Mouse (Mus musculus) frontal cortex, adult 2 months (tissue): ENCODE data around the gene Gfy. TPM values are rescaled to one million over a fixed set of nuclear protein-coding genes. Genes with fewer than 3 reads are reported as not detected.

ENCODE experiments used
- DNase-seq, 2 experiments: peaks; one replicate each; pipeline ENCODE4 v3.0.0; 2022; ENCODE audit warnings: low spot score in 1 of 2; ENCODE audit errors: extremely low spot score in 1 of 2
- polyA plus RNA-seq: library from polyadenylated mRNA; depleted of rRNA; stranded (reverse); fragments of >200 nt; gene quantifications from 2 replicates; pipeline ENCODE4 v1.2.3, GENCODE M21; 2012; rRNA removed

The Gfy gene
- 0.96 and 3.7 TPM in 2 replicates for polyA plus RNA-seq

- DNase-seq: no peak
Observed at GRCm38 (mm10) chr7:45179469-45179868, at the start of gene Gfy. Gfy (minus strand) TSS chr7:45179569.

GRCm38 (mm10) chr7:45229046-45229445 is 49.7 kb upstream of the Gfy start:
- DNase-seq: no peak

- DNase-seq: no peak
Observed at GRCm38 (mm10) chr7:45228548-45228947, 49.2 kb upstream of the Gfy start.

GRCm38 (mm10) chr7:45226421-45226820 is 47.1 kb upstream of the Gfy start:
- DNase-seq: no peak

- DNase-seq: no peak
Observed at GRCm38 (mm10) chr7:45224826-45225225, 45.5 kb upstream of the Gfy start.

GRCm38 (mm10) chr7:45221680-45222079 is 42.3 kb upstream of the Gfy start:
- no peak for DNase-seq

GRCm38 (mm10) chr7:45216442-45217183 is 37.2 kb upstream of the Gfy start:
- DNase-seq: no peak

GRCm38 (mm10) chr7:45215673-45216441 is 36.5 kb upstream of the Gfy start, which contains the start of gene Tead2:
Tead2 (plus strand) TSS chr7:45215753.
- no peak for DNase-seq

- DNase-seq: no peak
Observed at GRCm38 (mm10) chr7:45213708-45214107, 34.3 kb upstream of the Gfy start.

- no peak for DNase-seq
Observed at GRCm38 (mm10) chr7:45212356-45212755, 33.0 kb upstream of the Gfy start.

GRCm38 (mm10) chr7:45211851-45212251 is 32.5 kb upstream of the Gfy start, which contains the start of gene Dkkl1:
Dkkl1 (minus strand) TSS chr7:45212147.
- no peak for DNase-seq

GRCm38 (mm10) chr7:45211070-45211469 is 31.7 kb upstream of the Gfy start:
- no peak for DNase-seq

- DNase-seq: no peak
Observed at GRCm38 (mm10) chr7:45208260-45208659, 28.9 kb upstream of the Gfy start.

- peak; percentile 90 to 95 for DNase-seq
Observed at GRCm38 (mm10) chr7:45204380-45205143, 25.2 kb upstream of the Gfy start, which contains the start of gene Ccdc155. Ccdc155 (minus strand) TSS chr7:45204892.

GRCm38 (mm10) chr7:45202654-45203053 is 23.3 kb upstream of the Gfy start:
- DNase-seq: peak in 1 of 2 experiments; percentile 59

- peak; percentile 48 to 66 for DNase-seq
Observed at GRCm38 (mm10) chr7:45198961-45199360, 19.6 kb upstream of the Gfy start.

GRCm38 (mm10) chr7:45198435-45198834 is 19.1 kb upstream of the Gfy start:
- DNase-seq: peak in 1 of 2 experiments; percentile 81

GRCm38 (mm10) chr7:45196994-45197393 is 17.6 kb upstream of the Gfy start:
- no peak for DNase-seq

GRCm38 (mm10) chr7:45196176-45196535 is 16.8 kb upstream of the Gfy start:
- DNase-seq: no peak

GRCm38 (mm10) chr7:45195341-45196175 is 16.2 kb upstream of the Gfy start:
- DNase-seq: no peak
